Mouse (Mus musculus): ENCODE data around the gene Olfr138.

Olfr138 gene

GRCm38 (mm10) chr17:38260735-38261134 lies at the start of gene Olfr138:
Gene Olfr138, plus strand, starts transcription at chr17:38261035.
- no peak for DNase-seq (ENCODE audit: low spot score in 2 of 2)

GRCm38 (mm10) chr17:38307470-38307869 lies 46.6 kb downstream of the Olfr138 start, which contains the start of gene Olfr137:
Gene Olfr137, minus strand, starts transcription at chr17:38307570.
- DNase-seq (ENCODE audit: low spot score in 2 of 2) = no peak
